Mouse (Mus musculus): Measurements from ENCODE around the gene Mettl7a3. TPM values are rescaled to one million over a fixed set of nuclear protein-coding genes. Genes with fewer than 3 reads are reported as not detected.

Mettl7a3 gene
- total RNA-seq, 2 experiments from 2014 or later = 0.18 TPM; not detected in 1

DNA sequence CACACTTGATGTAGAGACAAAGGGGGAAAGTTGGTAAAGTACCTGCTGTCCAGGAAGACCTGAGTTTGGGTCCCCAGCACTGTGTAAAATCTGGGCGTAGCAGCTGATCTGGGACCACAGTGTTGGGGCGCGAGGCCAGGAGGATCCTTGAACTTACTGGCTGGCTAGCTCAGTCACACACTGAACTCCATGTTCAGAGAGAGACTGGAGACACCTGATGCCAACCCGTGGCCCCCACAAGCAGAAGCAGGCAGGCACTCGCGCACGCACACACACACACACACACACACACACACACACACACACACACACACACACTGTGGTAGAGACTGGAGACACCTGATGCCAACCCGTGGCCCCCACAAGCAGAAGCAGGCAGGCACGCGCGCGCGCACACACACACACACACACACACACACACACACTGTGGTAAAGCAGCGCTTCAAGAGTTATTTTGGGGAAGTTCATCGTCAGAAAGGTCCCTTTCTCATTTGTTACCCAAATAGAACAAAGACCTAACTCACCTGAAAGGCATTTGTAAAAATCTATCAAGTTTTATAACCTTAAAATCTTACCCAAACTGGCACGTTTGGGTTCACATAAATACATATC, 53.6 kb downstream of the Mettl7a3 start:
- DNase-seq = no peak

DNA sequence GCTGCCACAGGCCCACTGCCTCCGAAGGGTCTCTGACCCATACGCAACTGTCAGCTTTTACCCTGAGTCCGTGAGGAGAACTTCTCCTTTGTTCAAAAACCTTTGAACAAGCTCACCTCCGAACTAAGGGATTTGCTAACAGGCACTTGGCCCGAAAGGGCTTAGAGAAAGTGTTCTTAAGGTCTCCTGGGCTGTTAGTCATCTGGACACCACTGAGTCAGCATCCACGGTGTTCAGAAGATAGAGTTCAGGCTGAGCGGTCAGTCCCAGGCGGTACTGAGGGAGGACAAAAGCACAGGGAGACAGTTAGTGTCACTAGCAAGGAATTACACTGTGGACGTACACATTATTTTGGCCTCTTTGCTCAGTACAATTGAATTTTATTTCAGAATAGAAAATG, 54.2 kb downstream of the Mettl7a3 start:
- no peak for DNase-seq

Other genes starting within 250 kb of the Mettl7a3 start
- 10 to 100 TPM; 52.5 to 53.5 TPM for gene Atf1, start 107.1 kb upstream of the Mettl7a3 start, total RNA-seq (2021)
- gene Tmprss12, start 54.1 kb upstream of the Mettl7a3 start, total RNA-seq (2021) = not detected
- gene Mettl7a1, start 30.8 kb upstream of the Mettl7a3 start, total RNA-seq (2021) = 10 to 100 TPM; 46.0 to 60.5 TPM
- gene Methig1, start 18.2 kb downstream of the Mettl7a3 start, total RNA-seq (2021) = not detected
- gene Mettl7a2, start 18.3 kb downstream of the Mettl7a3 start, total RNA-seq (2021) = 1 to 10 TPM; 1.1 to 1.5 TPM
- gene Higd1c, start 29.6 kb downstream of the Mettl7a3 start, total RNA-seq (2021) = not detected
- gene Gm5475, start 87.2 kb downstream of the Mettl7a3 start, total RNA-seq (2021) = not detected
- gene Slc11a2, start 90.1 kb downstream of the Mettl7a3 start, total RNA-seq (2021) = 10 to 100 TPM; 37.8 to 44.5 TPM
- 10 to 100 TPM; 10.2 to 23.2 TPM for gene Letmd1, start 134.1 kb downstream of the Mettl7a3 start, total RNA-seq (2021)
- gene Csrnp2, start 160.6 kb downstream of the Mettl7a3 start, total RNA-seq (2021) = 1 to 10 TPM; 1.9 to 2.6 TPM
- gene Tfcp2, start 217.1 kb downstream of the Mettl7a3 start, total RNA-seq (2021) = 10 to 100 TPM; 11.3 to 14.7 TPM

All from heart, adult 18-20 months (tissue).